Mouse (Mus musculus) myocyte (in vitro differentiated cells): ENCODE measurements at regions not wholly inside any gene's neighbourhood (a gene's known extent, or its start where the extent isn't known, plus 50 kb on each side); places are given as distances from the start of the nearest gene placed in this dataset.

ENCODE experiments used
- E2F4 ChIP-seq: IDR thresholded peaks from one replicate; pipeline ENCODE4 v1.6.1; 2011; ENCODE audit warnings: mild to moderate bottlenecking, control low read depth, moderate library complexity; ENCODE audit not compliant: insufficient read depth
- MYOG ChIP-seq, 3 experiments: IDR thresholded peaks; one replicate each; pipeline ENCODE4 v1.6.1; 2011; ENCODE audit warnings: control low read depth in 2 of 3, low read depth in 2 of 3, mild to moderate bottlenecking in 2 of 3; ENCODE audit not compliant: insufficient read length in 2 of 3, control insufficient read depth in 1 of 3, insufficient read depth in 1 of 3
- POLR2A ChIP-seq: IDR thresholded peaks from one replicate; pipeline ENCODE4 v1.6.1; 2011; ENCODE audit warnings: low read depth, mild to moderate bottlenecking, control low read depth, moderate library complexity; ENCODE audit not compliant: insufficient read length
- TCF12 ChIP-seq: IDR thresholded peaks from one replicate; pipeline ENCODE4 v1.6.1; 2011; ENCODE audit warnings: mild to moderate bottlenecking, control low read depth; ENCODE audit not compliant: poor library complexity, insufficient read depth, severe bottlenecking
- USF1 ChIP-seq: IDR thresholded peaks from one replicate; pipeline ENCODE4 v1.6.1; 2011; ENCODE audit warnings: low read depth, mild to moderate bottlenecking, control low read depth, moderate library complexity

- TF ChIP-seq POLR2A (no peak), USF1 (no peak), E2F4 (no peak), TCF12 (no peak), MYOG (IDR thresholded peaks at IDR 0.05; ENCODE audit: control insufficient read depth in 1 of 3, insufficient read depth in 1 of 3, insufficient read length in 2 of 3, low read depth in 2 of 3) (peak in 1 of 3 experiments; percentile 14)
Observed at GRCm38 (mm10) chr14:25292557-25292956, 166.4 kb upstream of the Zmiz1 start.
